Mouse (Mus musculus) erythroblast, embryonic 14.5 days (primary cell): ENCODE results near the gene Avil. TPM values are rescaled to one million over a fixed set of nuclear protein-coding genes. Genes with fewer than 3 reads are reported as not detected.

Experiments
- H3K27me3 ChIP-seq: 2 replicates; pipeline ENCODE4 v1.6.1; 2012; ENCODE audit warnings: inconsistent platforms; ENCODE audit not compliant: control insufficient read depth
- H3K36me3 ChIP-seq: 2 replicates; pipeline ENCODE4 v1.6.1; 2012; ENCODE audit warnings: mild to moderate bottlenecking, inconsistent platforms; ENCODE audit not compliant: control insufficient read depth
- H3K4me1 ChIP-seq: 2 replicates; pipeline ENCODE4 v1.6.1; 2012; ENCODE audit warnings: inconsistent platforms; ENCODE audit not compliant: control insufficient read depth
- H3K4me3 ChIP-seq: replicated peaks from 2 replicates; pipeline ENCODE3; 2012; ENCODE audit warnings: moderate library complexity, mild to moderate bottlenecking, inconsistent platforms
- H3K9me3 ChIP-seq: 2 replicates; pipeline ENCODE4 v1.6.1; 2012; ENCODE audit warnings: low read length, inconsistent platforms, mixed read lengths; ENCODE audit not compliant: control insufficient read depth
- GATA1 ChIP-seq: IDR thresholded peaks from 2 replicates; pipeline ENCODE4 v1.6.1; 2012; ENCODE audit warnings: low read length, inconsistent platforms, mixed read lengths
- TAL1 ChIP-seq: IDR thresholded peaks from 3 replicates; pipeline ENCODE4 v1.6.1; 2012; ENCODE audit warnings: low read length, inconsistent platforms, mixed read lengths
- polyA plus RNA-seq: library from polyadenylated mRNA; stranded (reverse); fragments of >175 nt; gene quantifications from 2 replicates; pipeline ENCODE4 v1.2.3, GENCODE M21; 2012

Gene Avil
- polyA plus RNA-seq, 1 experiment, result 0.01 TPM

DNA sequence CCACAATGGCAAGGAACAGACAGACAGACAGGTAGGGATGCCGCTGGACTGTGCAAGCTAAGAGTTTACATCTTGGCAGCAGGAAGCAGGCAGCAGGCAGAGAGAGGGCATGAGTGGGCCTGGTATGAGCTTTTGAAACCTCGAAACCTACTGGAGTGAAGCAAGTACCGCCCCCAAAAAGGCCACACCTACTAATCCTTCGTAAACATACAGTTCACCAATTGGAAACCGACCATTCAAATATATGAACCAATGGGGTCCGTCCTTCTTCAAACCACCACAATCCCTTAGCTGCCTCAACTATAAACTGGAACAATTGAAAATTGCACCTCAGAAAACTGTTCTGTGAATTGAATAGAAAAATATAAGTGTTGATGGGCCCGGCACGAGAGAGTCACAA lies 36.7 kb upstream of the Avil start:
- no peak for TF ChIP-seq GATA1
- no peak for TF ChIP-seq TAL1
- no peaks in the 10 kb centered on the region for H3K36me3 ChIP-seq
- H3K9me3 ChIP-seq, result 0 out of 2 replicates have a peak, but pooled peaks cover 2% of the 10 kb centered on the region
- H3K4me1 ChIP-seq, result no peaks in the 10 kb centered on the region; the same call in 1 of the 2 replicates
- H3K27me3 ChIP-seq, result peaks cover 13% of the 10 kb centered on the region
- no peak overlapping the region for H3K4me3 ChIP-seq

GRCm38 (mm10) chr10:126971363-126972050 lies 29.0 kb upstream of the Avil start:
- no peaks in the 10 kb centered on the region for H3K36me3 ChIP-seq
- H3K27me3 ChIP-seq, result peaks cover 32% of the 10 kb centered on the region
- peaks cover 9% of the 10 kb centered on the region for H3K4me1 ChIP-seq
- 0 out of 2 replicates have a peak, but pooled peaks cover 2% of the 10 kb centered on the region for H3K9me3 ChIP-seq
- TF ChIP-seq TAL1 (no peak), GATA1 (no peak)
- H3K4me3 ChIP-seq, result no peak overlapping the region

- no peaks in the 10 kb centered on the region for H3K9me3 ChIP-seq
- TF ChIP-seq TAL1, result no peak
- no peak for TF ChIP-seq GATA1
- peaks cover 9% of the 10 kb centered on the region for H3K4me1 ChIP-seq
- H3K4me3 ChIP-seq, result no peak overlapping the region
- H3K27me3 ChIP-seq, result peaks cover 35% of the 10 kb centered on the region
- H3K36me3 ChIP-seq, result no peaks in the 10 kb centered on the region
Observed at GRCm38 (mm10) chr10:126972051-126972725, 28.3 kb upstream of the Avil start.

DNA sequence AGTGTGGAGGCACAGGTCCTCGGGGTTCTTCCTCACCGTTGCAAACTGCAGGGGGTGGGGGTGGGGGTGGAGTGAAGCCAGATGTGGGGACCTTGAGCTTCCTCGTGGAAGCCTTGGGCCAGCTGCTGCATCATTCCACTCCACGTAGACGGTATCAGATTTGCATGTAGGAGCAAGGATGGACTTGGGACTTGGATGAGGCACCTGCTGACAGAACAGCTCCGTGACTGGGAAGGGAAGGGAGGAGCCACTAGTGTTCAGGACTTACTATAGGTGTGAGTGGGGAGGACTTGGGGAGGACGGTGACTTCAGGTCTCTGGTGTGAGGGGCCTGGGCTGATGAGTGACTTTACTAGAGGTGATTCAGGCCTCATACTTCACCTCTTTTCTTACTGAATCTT lies 27.5 kb upstream of the Avil start:
- H3K36me3 ChIP-seq, result no peaks in the 10 kb centered on the region
- peaks cover 35% of the 10 kb centered on the region for H3K27me3 ChIP-seq
- peaks cover 15% of the 10 kb centered on the region for H3K4me1 ChIP-seq
- no peak overlapping the region for H3K4me3 ChIP-seq
- H3K9me3 ChIP-seq, result no peaks in the 10 kb centered on the region
- TF ChIP-seq TAL1 (no peak), GATA1 (no peak)

DNA sequence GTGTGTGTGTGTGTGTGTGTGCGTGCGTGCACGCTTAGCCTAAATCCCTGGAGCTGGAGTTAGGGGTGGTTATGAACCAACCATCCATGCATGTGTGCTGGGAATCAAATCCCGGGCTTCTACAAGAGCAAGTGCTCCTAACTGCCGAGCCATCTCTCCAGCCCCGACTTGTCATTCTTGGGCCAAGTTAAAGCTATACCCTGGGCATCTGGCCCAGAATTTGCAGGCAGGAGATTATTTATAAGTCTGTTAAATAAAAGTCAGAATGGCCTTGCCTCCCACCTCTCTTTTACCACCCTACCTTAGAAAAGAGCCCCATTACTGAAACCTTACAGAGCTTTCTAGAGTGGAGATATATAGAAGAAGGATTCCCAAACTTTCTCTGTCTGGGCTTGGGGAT lies 24.8 kb upstream of the Avil start:
- H3K9me3 ChIP-seq, result no peaks in the 10 kb centered on the region
- H3K4me1 ChIP-seq, result peaks cover 33% of the 10 kb centered on the region
- no peak for TF ChIP-seq TAL1
- no peak for TF ChIP-seq GATA1
- H3K36me3 ChIP-seq, result peaks cover 3% of the 10 kb centered on the region; the same call in 1 of the 2 replicates
- H3K4me3 ChIP-seq, result no peak overlapping the region
- H3K27me3 ChIP-seq, result peaks cover 49% of the 10 kb centered on the region

DNA sequence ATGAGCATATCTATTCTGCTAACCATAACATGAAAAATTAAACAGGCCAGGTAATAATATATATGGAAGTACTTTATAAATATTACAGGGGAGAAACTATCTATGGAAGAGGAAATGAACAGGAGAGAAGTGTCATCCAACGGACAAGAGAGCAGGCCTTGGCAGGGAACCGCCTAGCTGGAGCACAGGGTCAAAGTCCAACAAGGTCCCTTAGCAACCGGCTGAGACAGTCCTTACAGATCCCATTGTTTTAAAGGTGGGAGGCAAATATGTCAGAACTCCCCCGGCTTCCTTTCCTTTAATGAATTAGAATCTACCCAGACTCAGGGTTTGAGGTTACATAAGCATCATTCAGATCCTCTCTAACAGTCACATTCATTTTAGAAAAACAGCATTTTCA lies 23.4 kb upstream of the Avil start:
- Histone ChIP-seq H3K4me1 (peaks cover 43% of the 10 kb centered on the region), H3K9me3 (no peaks in the 10 kb centered on the region), H3K4me3 (no peak overlapping the region), H3K36me3 (peaks cover 4% of the 10 kb centered on the region; the same call in 1 of the 2 replicates), H3K27me3 (peaks cover 45% of the 10 kb centered on the region)
- TF ChIP-seq GATA1 (no peak), TAL1 (no peak)

DNA sequence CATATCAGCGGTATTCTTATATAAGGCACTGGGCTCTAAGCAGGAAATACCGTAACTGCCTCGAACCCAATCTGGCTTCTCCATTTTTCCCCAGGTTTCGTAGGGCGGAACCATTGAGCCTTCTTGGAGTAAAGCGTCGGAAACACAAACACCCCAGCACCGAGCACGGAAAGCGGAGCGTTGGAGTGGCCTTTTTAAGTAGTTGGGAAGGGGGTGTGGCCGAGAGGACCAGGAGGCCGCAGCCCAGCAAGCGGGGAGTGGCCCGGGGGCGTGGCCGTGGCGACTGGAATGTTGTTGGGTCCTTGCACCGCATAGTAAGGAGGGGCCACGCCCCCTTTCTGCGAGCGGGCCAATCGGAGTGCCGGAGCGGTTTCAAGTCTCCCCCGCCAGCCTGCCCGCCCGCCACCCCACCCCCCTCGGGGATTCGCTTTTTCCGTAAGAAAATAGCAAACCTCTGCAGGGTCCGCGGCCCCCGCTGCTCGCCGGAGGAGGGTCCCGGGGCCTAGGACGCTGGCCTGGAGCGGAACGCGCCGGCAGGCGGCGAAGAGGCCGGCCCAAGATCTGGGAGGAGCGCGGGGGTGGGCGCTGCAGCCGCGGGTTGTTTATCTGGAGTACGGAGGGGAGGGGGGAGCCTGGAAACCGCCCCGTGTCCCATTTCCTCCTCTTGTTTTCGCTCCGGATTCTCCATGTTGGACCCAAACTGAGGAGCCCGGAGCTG lies 22.1 kb upstream of the Avil start, which contains the start of gene Ctdsp2:
TSS of gene Ctdsp2 (plus strand) at position 441 of the 718 bp plus-strand sequence.
- H3K4me3 ChIP-seq, result peak within 1 kb of the TSS; percentile 93
- H3K4me1 ChIP-seq, result peaks cover 50% of the 10 kb centered on the region
- peaks cover 14% of the 10 kb centered on the region for H3K36me3 ChIP-seq
- H3K27me3 ChIP-seq, result peaks cover 36% of the 10 kb centered on the region
- H3K9me3 ChIP-seq, result no peaks in the 10 kb centered on the region
- TF ChIP-seq TAL1, result no peak
- TF ChIP-seq GATA1, result no peak

- no peaks in the 10 kb centered on the region for H3K9me3 ChIP-seq
- TF ChIP-seq TAL1 (no peak), GATA1 (no peak)
- H3K4me1 ChIP-seq, result peaks cover 57% of the 10 kb centered on the region
- peaks cover 22% of the 10 kb centered on the region for H3K36me3 ChIP-seq
- H3K4me3 ChIP-seq, result peak overlapping the region; percentile 93
- peaks cover 36% of the 10 kb centered on the region for H3K27me3 ChIP-seq
Observed at GRCm38 (mm10) chr10:126979121-126979635, 21.3 kb upstream of the Avil start.

DNA sequence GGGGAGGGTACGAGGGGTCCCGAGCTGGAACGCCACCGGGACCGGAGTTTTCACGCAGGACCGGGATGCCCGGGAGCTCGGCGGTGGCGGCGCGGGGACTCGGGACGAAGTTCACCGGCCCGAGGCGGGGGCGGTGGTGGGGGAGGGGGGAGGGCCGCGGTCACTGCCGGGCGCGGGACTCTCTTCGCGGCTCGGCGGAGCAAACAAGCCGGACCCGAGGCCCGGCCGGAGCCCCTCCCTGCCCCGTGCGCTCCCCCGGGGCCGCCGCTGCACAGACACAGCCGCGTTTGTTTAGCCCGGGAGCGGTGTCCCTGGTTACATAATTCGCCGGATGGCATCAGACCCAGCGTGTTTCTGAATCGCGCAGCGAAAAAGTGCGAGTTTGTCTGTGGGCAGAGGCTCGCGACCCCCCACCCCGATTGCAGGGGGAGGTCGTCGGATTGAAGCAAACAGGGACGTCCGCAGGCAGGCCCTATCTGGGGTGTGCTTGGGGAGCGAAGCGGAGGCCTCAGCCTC lies 20.8 kb upstream of the Avil start:
- TF ChIP-seq TAL1 (no peak), GATA1 (no peak)
- H3K4me1 ChIP-seq, result peaks cover 61% of the 10 kb centered on the region
- peaks cover 25% of the 10 kb centered on the region for H3K36me3 ChIP-seq
- peaks cover 34% of the 10 kb centered on the region for H3K27me3 ChIP-seq
- no peaks in the 10 kb centered on the region for H3K9me3 ChIP-seq
- H3K4me3 ChIP-seq, result peak overlapping the region; percentile 93
